In genomic region chr7:37832322-37832721, GRCm38 (mm10) we compare ENCODE assay signal across 16 mouse cellular contexts. TPM values are rescaled to one million over a fixed set of nuclear protein-coding genes. Genes with fewer than 3 reads are reported as not detected.
DNase-seq lines count a peak whose midpoint lies in the region; ATAC-seq lines count a peak whose summit lies in the region.
"Had no signal": no experiment of that assay in that cellular context is flagged by ENCODE, and none has a peak within 500 bp of the region (broad histone marks: within the 10 kb centered on the region; RNA-seq: fewer than 3 reads in every experiment).

No protein-coding gene starts in this region.

- H3K36me3 ChIP-seq in forebrain, embryonic 15.5 days: no peaks in the 10 kb centered on the region
- no peaks in the 10 kb centered on the region for H3K36me3 ChIP-seq in forebrain, embryonic 10.5 days (replicated peaks)
- no peaks in the 10 kb centered on the region for H3K36me3 ChIP-seq in hindbrain, embryonic 16.5 days (ENCODE audit: control insufficient read depth, insufficient read depth, low read length)
- H3K36me3 ChIP-seq: heart, embryonic 12.5 days; hindbrain, embryonic 15.5 days had no signal

- ATAC-seq in forebrain, embryonic 15.5 days (replicated peaks): peak; percentile 38; the same call in 1 of the 2 replicates
- peak; percentile 56 for ATAC-seq in hindbrain, embryonic 16.5 days
- ATAC-seq: CD4-positive, CD25-positive, alpha-beta regulatory T cell, adult 4 months had no signal

- WGBS in forebrain, embryonic 15.5 days: 17% methylated on average over 4 of the region's 4 CpGs
- 67% methylated on average over 4 of the region's 4 CpGs for WGBS in forebrain, embryonic 10.5 days
- WGBS in hindbrain, embryonic 16.5 days: 27% methylated on average over 4 of the region's 4 CpGs

- H3K4me3 ChIP-seq in forebrain, embryonic 15.5 days: no peak overlapping the region
- no peak overlapping the region for H3K4me3 ChIP-seq in forebrain, embryonic 10.5 days
- H3K4me3 ChIP-seq in hindbrain, embryonic 16.5 days (ENCODE audit: low read length): no peak overlapping the region
- H3K4me3 ChIP-seq: heart, embryonic 12.5 days; hindbrain, embryonic 15.5 days had no signal

- H3K27ac ChIP-seq in forebrain, embryonic 15.5 days (replicated peaks): no peak overlapping the region
- H3K27ac ChIP-seq in forebrain, embryonic 10.5 days: no peak overlapping the region
- no peak overlapping the region for H3K27ac ChIP-seq in hindbrain, embryonic 16.5 days (ENCODE audit: low read depth, low read length)
- H3K27ac ChIP-seq: hindbrain, embryonic 15.5 days; liver, embryonic 14.5 days had no signal

- no peak for DNase-seq in forebrain, embryonic 10.5 days (ENCODE audit: extremely low spot score, low spot score)
- DNase-seq in retina, postnatal 1 day: peak; percentile 23
- no peak for DNase-seq in retina, embryonic 14.5 days (ENCODE audit: low spot score)
- no peak for DNase-seq in Muller cell, postnatal 12 days (ENCODE audit: inconsistent ontology term)
- DNase-seq in lung, postnatal 14 days: no peak
- DNase-seq: cerebellum, adult 11 months; kidney, adult 18-20 months; kidney, postnatal 4 days; lung, postnatal 10 days; thymus, postnatal 25 days had no signal

- H3K27me3 ChIP-seq in forebrain, embryonic 15.5 days: no peaks in the 10 kb centered on the region
- peaks cover 21% of the 10 kb centered on the region; the same call in 1 of the 2 replicates for H3K27me3 ChIP-seq in forebrain, embryonic 10.5 days (ENCODE audit: poor library complexity, severe bottlenecking)
- H3K27me3 ChIP-seq in hindbrain, embryonic 16.5 days (replicated peaks; ENCODE audit: control insufficient read depth, insufficient read depth, low read length): no peaks in the 10 kb centered on the region
- H3K27me3 ChIP-seq: heart, embryonic 12.5 days; hindbrain, embryonic 15.5 days had no signal

- H3K4me2 ChIP-seq in forebrain, embryonic 15.5 days (replicated peaks): no peak overlapping the region
- H3K4me2 ChIP-seq in hindbrain, embryonic 16.5 days (ENCODE audit: low read length): no peak overlapping the region
- H3K4me2 ChIP-seq: heart, embryonic 12.5 days; hindbrain, embryonic 15.5 days had no signal

- peaks cover 18% of the 10 kb centered on the region for H3K4me1 ChIP-seq in forebrain, embryonic 15.5 days
- H3K4me1 ChIP-seq in forebrain, embryonic 10.5 days: peaks cover 14% of the 10 kb centered on the region
- H3K4me1 ChIP-seq in hindbrain, embryonic 16.5 days (ENCODE audit: control insufficient read depth, insufficient read depth, low read depth, low read length): 0 out of 2 replicates have a peak, but pooled peaks cover 2% of the 10 kb centered on the region

- no peak overlapping the region for H3K9ac ChIP-seq in forebrain, embryonic 15.5 days (replicated peaks)
- no peak overlapping the region for H3K9ac ChIP-seq in hindbrain, embryonic 16.5 days (ENCODE audit: low read depth, low read length)
- H3K9ac ChIP-seq: heart, embryonic 12.5 days; hindbrain, embryonic 15.5 days; liver, embryonic 14.5 days had no signal

- no peaks in the 10 kb centered on the region for H3K9me3 ChIP-seq in forebrain, embryonic 15.5 days
- H3K9me3 ChIP-seq in forebrain, embryonic 10.5 days: no peaks in the 10 kb centered on the region
- no peaks in the 10 kb centered on the region for H3K9me3 ChIP-seq in hindbrain, embryonic 16.5 days (ENCODE audit: control insufficient read depth, low read length)
- H3K9me3 ChIP-seq: heart, embryonic 12.5 days; hindbrain, embryonic 15.5 days had no signal

RNA-seq across cellular contexts. Expression of gene Zfp536, which starts 58.9 kb away (rescaled TPM):
- 35.9 and 36.0 TPM in 2 replicates for polyA plus RNA-seq in forebrain, embryonic 15.5 days (2015; fragmentation: Nextera tagmentation; extraction: Ambion mirVana)
- 30.5 and 31.5 TPM in 2 replicates for polyA plus RNA-seq in forebrain, embryonic 10.5 days (2016; fragmentation: Nextera tagmentation; extraction: Ambion mirVana)
- 28.5 and 31.0 TPM in 2 replicates for polyA plus RNA-seq in hindbrain, embryonic 16.5 days (2015; fragmentation: Nextera tagmentation; extraction: Ambion mirVana)
- polyA plus RNA-seq: liver, embryonic 14.5 days had no signal
